Mouse (Mus musculus) lung, adult 2 months (tissue): ENCODE results near the gene AI837181.

Experiments
- CTCF ChIP-seq: fragments of 200-500 bp; IDR thresholded peaks from 2 replicates; pipeline ENCODE4 v1.5.1; 2011; ENCODE audit warnings: mild to moderate bottlenecking, low read length, control low read depth; ENCODE audit not compliant: insufficient read depth
- POLR2A ChIP-seq: fragments of 200-500 bp; IDR thresholded peaks from 2 replicates; pipeline ENCODE4 v1.6.1; 2011; ENCODE audit warnings: low read depth, mild to moderate bottlenecking, control low read depth, low read length, borderline replicate concordance; ENCODE audit errors: extremely low read depth

- TF ChIP-seq CTCF (no peak), POLR2A (peak; percentile 16; the same call in 1 of the 2 replicates)
Observed at GRCm38 (mm10) chr19:5423561-5423960, 1.4 kb upstream of the AI837181 start.
